Mouse (Mus musculus) embryonic fibroblast, embryonic 13.5 days (primary cell): Measurements from ENCODE around the gene Ttbk1.

ENCODE experiments used
- CTCF ChIP-seq: IDR thresholded peaks from 2 replicates; pipeline ENCODE4 v1.5.1; 2011; ENCODE audit warnings: mild to moderate bottlenecking, control low read depth, low read length, moderate library complexity, borderline replicate concordance; ENCODE audit not compliant: insufficient read depth
- POLR2A ChIP-seq: IDR thresholded peaks from 2 replicates; pipeline ENCODE4 v1.6.1; 2011; ENCODE audit warnings: low read depth, mild to moderate bottlenecking, control low read depth, low read length, moderate library complexity

GRCm38 (mm10) chr17:46408478-46408877 is 79.0 kb downstream of the Ttbk1 start:
- TF ChIP-seq CTCF (no peak), POLR2A (no peak)
